ENCODE assay signal across 8 mouse cellular contexts in the genomic region with DNA sequence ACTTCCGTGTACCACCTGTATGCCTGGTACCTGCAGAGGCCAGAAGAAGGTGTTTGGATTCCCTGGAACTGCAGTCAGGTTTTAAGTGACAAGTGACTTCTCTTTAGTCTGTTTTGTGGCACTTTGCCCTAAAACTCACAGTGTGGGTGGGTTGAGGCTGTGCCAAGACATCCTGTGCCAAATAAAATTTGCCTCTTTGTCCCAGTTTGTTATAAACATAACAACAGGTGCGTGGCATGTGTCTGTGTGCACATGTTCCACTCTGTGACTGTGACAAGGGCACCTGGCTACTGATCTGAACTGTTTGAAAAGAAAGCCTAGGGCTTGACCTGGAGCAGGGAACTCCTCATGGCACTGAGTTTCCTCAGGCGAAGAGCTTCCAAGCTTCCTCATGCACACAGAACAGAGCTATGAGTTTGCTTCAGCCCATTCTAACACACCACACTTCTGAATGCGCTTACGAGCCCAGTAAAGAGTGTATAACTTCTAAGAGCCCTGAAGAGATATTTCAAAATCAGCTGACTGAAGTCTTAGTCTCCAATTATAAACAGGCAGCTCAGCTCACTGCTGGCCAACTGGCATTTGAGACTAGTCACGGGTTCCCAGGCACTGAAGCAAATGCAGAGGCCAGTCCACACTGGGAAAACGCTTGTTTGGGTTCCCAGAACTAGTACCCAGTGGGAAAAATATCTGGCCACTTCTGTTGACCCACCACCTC. TPM values are rescaled to one million over a fixed set of nuclear protein-coding genes. Genes with fewer than 3 reads are reported as not detected.
DNase-seq lines count a peak whose midpoint lies in the region.
"Had no signal": no experiment of that assay in that cellular context is flagged by ENCODE, and none has a peak within 500 bp of the region (broad histone marks: within the 10 kb centered on the region; RNA-seq: fewer than 3 reads in every experiment).

No protein-coding gene starts in this region.

- DNase-seq in urinary bladder, postnatal 25 days (ENCODE audit: low spot score), result peak; percentile 7
- DNase-seq in urinary bladder, adult 2 months (ENCODE audit: low spot score), result no peak
- peak; percentile 52 for DNase-seq in gonadal fat pad, adult 2 months (ENCODE audit: low read depth)
- peak; percentile 26 to 41 for DNase-seq in kidney, postnatal 36 days
- DNase-seq in embryo, embryonic 11 days, result no peak
- DNase-seq in neural tube, embryonic 10.5 days (ENCODE audit: extremely low spot score, low spot score), result no peak
- DNase-seq in B cell, adult 2 months, result no peak
- DNase-seq: spleen, adult 18-20 months had no signal

RNA-seq across cellular contexts. Expression of a gene that starts 34.3 kb away (rescaled TPM):
- polyA plus RNA-seq in urinary bladder, adult 2 months (2012; rRNA removed), result 20.2 and 33.7 TPM in 2 replicates
- polyA plus RNA-seq in gonadal fat pad, adult 2 months (2012; rRNA removed), result 7.2 and 9.4 TPM in 2 replicates

Comparison
In these comparisons a context has a peak if more than half of its experiments do, and no peak if none do; other contexts are left out.
1. DNase-seq: peak in urinary bladder, postnatal 25 days (single experiment), gonadal fat pad, adult 2 months (single experiment) and kidney, postnatal 36 days (2 of 2); none in urinary bladder, adult 2 months (single experiment), embryo, embryonic 11 days (single experiment), neural tube, embryonic 10.5 days (single experiment) and B cell, adult 2 months (0 of 2).